Mouse (Mus musculus) neutrophil, adult 59 days (primary cell): ENCODE results near the gene Gm13288. TPM values are rescaled to one million over a fixed set of nuclear protein-coding genes. Genes with fewer than 3 reads are reported as not detected.

ENCODE experiments used
- total RNA-seq, 2 experiments: library from RNA; stranded (reverse); gene quantifications; 1 replicate in 1 of 2; 2 replicates in 1 of 2; pipeline ENCODE4 v1.2.4; 2023

Gene Gm13288
- total RNA-seq, result not detected

GRCm38 (mm10) chr4:88805231-88805630 is at the start of gene Gm13288:
Gene Gm13288 (plus strand): TSS chr4:88805531.

GRCm38 (mm10) chr4:88759610-88760268 is 45.6 kb upstream of the Gm13288 start, which contains the start of gene Gm13283:
Gene Gm13283 (plus strand): TSS chr4:88760119.

GRCm38 (mm10) chr4:88773534-88773933 is 31.8 kb upstream of the Gm13288 start, which contains the start of gene Gm13290:
Gene Gm13290 (plus strand): TSS chr4:88773834.

GRCm38 (mm10) chr4:88776622-88777021 is 28.7 kb upstream of the Gm13288 start, which contains the start of gene Gm13289:
Gene Gm13289 (plus strand): TSS chr4:88776922.

GRCm38 (mm10) chr4:88779550-88779949 is 25.8 kb upstream of the Gm13288 start, which contains the start of gene Gm13272:
Gene Gm13272 (plus strand): TSS chr4:88779850.

GRCm38 (mm10) chr4:88781831-88782230 is 23.5 kb upstream of the Gm13288 start, which contains the start of gene Ifnz:
Gene Ifnz (plus strand): TSS chr4:88782131.

GRCm38 (mm10) chr4:88785409-88785808 is 19.9 kb upstream of the Gm13288 start, which contains the start of gene Gm13276:
Gene Gm13276 (plus strand): TSS chr4:88785709.

GRCm38 (mm10) chr4:88788402-88788801 is 16.9 kb upstream of the Gm13288 start, which contains the start of gene Gm13277:
Gene Gm13277 (plus strand): TSS chr4:88788632.

GRCm38 (mm10) chr4:88791250-88791649 is 14.1 kb upstream of the Gm13288 start, which contains the start of gene Gm13278:
Gene Gm13278 (plus strand): TSS chr4:88791550.

GRCm38 (mm10) chr4:88793936-88794675 is 11.2 kb upstream of the Gm13288 start, which contains the start of gene Gm13275:
Gene Gm13275 (plus strand): TSS chr4:88794487.

GRCm38 (mm10) chr4:88797097-88797496 is 8.2 kb upstream of the Gm13288 start, which contains the start of gene Gm13279:
Gene Gm13279 (plus strand): TSS chr4:88797397.

GRCm38 (mm10) chr4:88799365-88799764 is 6.0 kb upstream of the Gm13288 start, which contains the start of gene Gm13285:
Gene Gm13285 (plus strand): TSS chr4:88799665.

GRCm38 (mm10) chr4:88802954-88803353 is 2.4 kb upstream of the Gm13288 start, which contains the start of gene Gm13287:
Gene Gm13287 (plus strand): TSS chr4:88803254.

GRCm38 (mm10) chr4:88815928-88816327 is 10.6 kb downstream of the Gm13288 start, which contains the start of gene Ifna7:
Gene Ifna7 (plus strand): TSS chr4:88816228.

GRCm38 (mm10) chr4:88819659-88820058 is 14.3 kb downstream of the Gm13288 start, which contains the start of gene Ifna11:
Gene Ifna11 (plus strand): TSS chr4:88819959.

GRCm38 (mm10) chr4:88827116-88827515 is 21.8 kb downstream of the Gm13288 start, which contains the start of gene Ifna6:
Gene Ifna6 (plus strand): TSS chr4:88827416.

GRCm38 (mm10) chr4:88835225-88835624 is 29.9 kb downstream of the Gm13288 start, which contains the start of gene Ifna5:
Gene Ifna5 (plus strand): TSS chr4:88835525.

GRCm38 (mm10) chr4:88841438-88841911 is 36.1 kb downstream of the Gm13288 start, which contains the start of gene Ifna4:
Gene Ifna4 (plus strand): TSS chr4:88841861.

GRCm38 (mm10) chr4:88849698-88850097 is 44.4 kb downstream of the Gm13288 start, which contains the start of gene Ifna1:
Gene Ifna1 (plus strand): TSS chr4:88850087.

